Mouse (Mus musculus): ENCODE measurements at regions not wholly inside any gene's neighbourhood (a gene's known extent, or its start where the extent isn't known, plus 50 kb on each side); places are given as distances from the start of the nearest gene placed in this dataset.

- no peak for DNase-seq
These were observed 153.6 kb upstream of the Klf14 start for GRCm38 (mm10) chr6:31112293-31113077.

GRCm38 (mm10) chr6:31113558-31114326 lies 154.9 kb upstream of the Klf14 start:
- peak; percentile 59 to 86 for DNase-seq

- DNase-seq = no peak
These were observed 155.8 kb upstream of the Klf14 start for GRCm38 (mm10) chr6:31114336-31115335.

- no peak for DNase-seq
These were observed 156.7 kb upstream of the Klf14 start for GRCm38 (mm10) chr6:31115566-31115965.

- DNase-seq = no peak
These were observed 157.5 kb upstream of the Klf14 start for GRCm38 (mm10) chr6:31116365-31116764.

- DNase-seq = no peak
These were observed 158.8 kb upstream of the Klf14 start for GRCm38 (mm10) chr6:31117666-31118065.

GRCm38 (mm10) chr6:31121008-31121407 lies 162.1 kb upstream of the Klf14 start:
- DNase-seq = no peak

- DNase-seq = no peak
These were observed 164.0 kb upstream of the Klf14 start for GRCm38 (mm10) chr6:31122895-31123294.

GRCm38 (mm10) chr6:31123342-31123990 lies 164.6 kb upstream of the Klf14 start:
- no peak for DNase-seq

- DNase-seq = no peak
These were observed 165.2 kb upstream of the Klf14 start for GRCm38 (mm10) chr6:31124076-31124475.

GRCm38 (mm10) chr6:31124872-31125271 lies 166.0 kb upstream of the Klf14 start:
- DNase-seq = no peak

- peak in 1 of 2 experiments; percentile 38 for DNase-seq
These were observed 166.6 kb upstream of the Klf14 start for GRCm38 (mm10) chr6:31125328-31126118.

GRCm38 (mm10) chr6:31126131-31126871 lies 167.4 kb upstream of the Klf14 start:
- DNase-seq = no peak

- peak in 1 of 2 experiments; percentile 58 for DNase-seq
These were observed 170.3 kb upstream of the Klf14 start for GRCm38 (mm10) chr6:31129170-31129569.

GRCm38 (mm10) chr6:31129987-31130386 lies 171.1 kb upstream of the Klf14 start:
- no peak for DNase-seq

- no peak for DNase-seq
These were observed 171.6 kb upstream of the Klf14 start for GRCm38 (mm10) chr6:31130522-31130921.

GRCm38 (mm10) chr6:31131716-31132115 lies 172.8 kb upstream of the Klf14 start:
- DNase-seq = no peak

- peak in 1 of 2 experiments; percentile 39 for DNase-seq
These were observed 173.7 kb upstream of the Klf14 start for GRCm38 (mm10) chr6:31132396-31133190.

GRCm38 (mm10) chr6:31133896-31134735 lies 175.2 kb upstream of the Klf14 start:
- no peak for DNase-seq

Data from kidney, postnatal 25 days (tissue).